Mouse (Mus musculus) brain, embryonic 14.5 days (tissue): ENCODE data around the gene Usp20.

Experiments
- CTCF ChIP-seq: fragments of 200-500 bp; IDR thresholded peaks from 2 replicates; pipeline ENCODE4 v1.5.1; 2012; ENCODE audit warnings: inconsistent platforms, mild to moderate bottlenecking, moderate library complexity, borderline replicate concordance; ENCODE audit not compliant: insufficient read depth, insufficient read length; ENCODE audit errors: extremely low read depth
- POLR2A ChIP-seq: fragments of 200-500 bp; IDR thresholded peaks from 2 replicates; pipeline ENCODE4 v1.6.1; 2012; ENCODE audit warnings: mild to moderate bottlenecking, inconsistent platforms, borderline replicate concordance; ENCODE audit not compliant: poor library complexity, insufficient read depth, insufficient read length, severe bottlenecking; ENCODE audit errors: extremely low read depth

GRCm38 (mm10) chr2:31024618-31025370, 42.7 kb downstream of the Usp20 start:
- TF ChIP-seq CTCF (peak; percentile 89), POLR2A (no peak)
